Mouse (Mus musculus): ENCODE results near the gene Mamstr. TPM values are rescaled to one million over a fixed set of nuclear protein-coding genes. Genes with fewer than 3 reads are reported as not detected.

Gene Mamstr
- 10 to 100 TPM in 1 of 2 experiments, 1 to 10 TPM in 1; 8.8 to 11.7 TPM for total RNA-seq (2021)

DNA sequence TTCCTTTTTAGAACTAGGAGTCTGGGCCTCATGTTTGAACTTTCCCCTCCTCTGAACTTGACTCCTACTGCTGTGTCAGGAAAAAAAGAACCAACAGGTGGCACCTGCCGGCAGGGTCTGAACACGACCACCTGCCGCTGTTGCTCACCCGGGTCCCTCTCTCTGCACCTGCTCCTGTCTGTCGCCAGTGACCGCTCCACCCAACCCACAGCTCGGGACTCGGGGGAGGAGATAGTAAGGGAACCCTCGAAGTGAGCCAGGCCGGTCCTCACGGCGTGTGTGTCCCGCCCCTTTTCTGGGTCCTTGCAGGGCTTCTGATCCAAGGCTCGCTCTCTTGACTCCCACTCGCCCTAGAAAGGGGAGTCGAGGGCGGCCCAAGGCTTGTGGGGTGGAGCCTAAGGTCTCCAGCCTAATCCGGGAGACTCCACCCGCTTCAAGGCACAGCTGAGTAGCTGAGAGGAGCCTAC lies at the start of gene Mamstr:
Gene Mamstr (plus strand): TSS at position 417 of the 467 bp plus-strand sequence.
- DNase-seq, result no peak

DNA sequence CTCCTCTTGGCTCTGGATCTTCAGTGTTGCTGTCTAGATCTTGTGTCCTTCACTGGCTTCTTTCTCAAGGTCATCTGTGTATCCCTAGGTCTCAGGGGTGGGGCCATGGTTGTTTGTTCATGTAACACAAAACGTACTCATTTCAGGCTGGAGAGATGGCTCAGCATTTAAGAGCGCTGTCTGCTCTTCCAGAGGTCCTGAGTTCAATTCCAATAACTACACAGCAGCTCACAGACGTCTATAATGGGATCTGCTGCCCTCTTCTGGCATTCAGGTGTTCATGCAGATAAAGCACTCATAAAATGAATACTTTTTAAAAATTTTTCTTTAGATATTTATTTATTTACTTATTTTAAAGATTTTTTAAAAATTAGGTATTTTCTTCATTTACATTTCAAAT lies 48.9 kb upstream of the Mamstr start:
- no peak for DNase-seq

- DNase-seq, result no peak
Observed at GRCm38 (mm10) chr7:45591880-45592279, 47.9 kb upstream of the Mamstr start.

DNA sequence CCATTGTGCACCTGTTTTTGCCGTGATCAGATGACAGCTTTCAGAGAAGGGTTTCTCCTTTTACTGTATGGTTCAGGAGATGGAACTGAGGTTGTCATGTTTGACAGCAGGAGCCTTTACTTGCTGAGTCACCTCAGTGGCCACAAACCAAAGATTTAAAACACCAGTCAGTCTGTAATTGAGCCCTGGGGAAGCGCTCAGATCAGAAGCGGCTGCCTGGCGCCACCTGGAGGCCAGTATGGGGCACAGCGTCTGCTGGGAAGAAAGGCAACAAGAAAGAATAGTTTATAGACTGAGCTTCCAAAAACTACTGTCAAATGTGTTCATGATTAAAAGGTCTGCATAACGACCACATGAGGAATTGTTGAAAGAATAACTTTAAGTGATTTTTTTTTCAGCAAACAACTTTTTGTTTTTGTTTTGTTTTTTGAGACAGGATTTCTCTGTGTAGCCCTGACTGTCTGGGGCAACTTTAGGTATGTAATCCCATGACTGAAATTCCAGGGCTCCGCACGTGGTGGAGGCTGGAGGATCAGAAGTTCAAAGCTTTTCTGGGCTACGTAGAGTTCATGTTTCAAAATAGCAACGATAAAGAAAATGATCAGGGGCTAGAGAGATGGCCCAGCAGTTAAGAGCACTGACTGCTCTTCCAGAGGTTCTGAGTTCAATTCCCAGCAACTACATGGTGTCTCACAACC lies 46.5 kb upstream of the Mamstr start:
- DNase-seq, result peak; percentile 82

GRCm38 (mm10) chr7:45595176-45595575 lies 44.6 kb upstream of the Mamstr start:
- DNase-seq, result no peak

DNA sequence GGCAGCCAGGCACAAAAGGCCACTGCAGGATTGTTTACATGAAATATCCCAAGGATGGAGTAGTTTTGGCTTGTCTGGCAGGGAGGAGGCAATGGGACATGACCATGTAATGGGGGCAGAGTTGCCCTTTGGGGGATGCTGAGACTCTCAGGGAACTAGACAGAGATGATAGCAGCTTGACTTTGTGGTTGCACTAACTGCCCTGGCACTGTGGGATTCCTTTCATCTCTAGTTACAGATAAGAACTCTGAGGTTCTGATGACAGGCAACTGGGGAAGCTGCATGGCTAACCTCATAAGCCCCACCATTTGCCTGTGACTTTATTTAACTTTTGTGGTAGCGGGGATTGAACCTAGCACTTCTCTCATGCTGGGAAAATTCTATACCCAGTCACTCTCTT lies 43.7 kb upstream of the Mamstr start:
- no peak for DNase-seq

DNA sequence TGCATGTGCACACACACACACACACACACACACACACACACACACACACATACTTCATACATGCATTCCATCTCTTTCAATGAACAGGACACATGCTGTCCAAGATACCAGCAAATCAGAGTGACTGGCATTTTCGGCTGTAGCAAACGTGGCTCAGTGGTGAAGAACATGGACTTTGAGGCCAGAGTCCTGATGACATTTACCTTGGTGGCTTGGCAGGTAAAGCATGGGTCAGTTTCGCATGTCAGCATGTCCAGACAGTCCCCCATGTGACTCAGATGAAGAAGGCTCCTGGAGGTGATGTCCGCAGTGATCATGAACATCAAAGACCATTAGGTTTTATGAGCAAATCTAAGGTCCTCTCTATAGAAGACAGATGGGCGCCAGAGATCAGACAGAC lies 42.8 kb upstream of the Mamstr start:
- no peak for DNase-seq

DNA sequence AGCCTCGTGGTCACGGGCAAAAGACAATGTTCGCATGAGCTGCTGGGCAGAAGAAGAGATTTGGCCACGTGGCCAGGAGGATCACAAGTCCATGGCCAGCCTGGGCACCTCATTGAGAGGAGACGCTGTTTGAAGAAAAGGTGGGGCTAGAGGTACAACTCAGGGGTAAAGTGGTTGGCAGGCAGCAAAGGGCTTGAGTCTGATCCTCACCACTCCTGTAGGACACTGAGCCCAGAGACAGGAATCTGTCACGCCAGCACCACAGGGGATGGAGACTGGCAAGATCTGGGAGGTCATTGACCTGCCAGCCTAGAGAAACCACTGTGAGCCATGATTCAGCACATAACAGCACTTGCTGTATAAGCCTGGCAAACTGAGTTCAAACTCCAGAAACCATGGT lies 42.2 kb upstream of the Mamstr start:
- no peak for DNase-seq

- DNase-seq, result no peak
Observed at GRCm38 (mm10) chr7:45598960-45599879, 40.6 kb upstream of the Mamstr start.

GRCm38 (mm10) chr7:45605704-45606289 lies 34.0 kb upstream of the Mamstr start:
- no peak for DNase-seq

- no peak for DNase-seq
Observed at GRCm38 (mm10) chr7:45609511-45609910, 30.3 kb upstream of the Mamstr start.

DNA sequence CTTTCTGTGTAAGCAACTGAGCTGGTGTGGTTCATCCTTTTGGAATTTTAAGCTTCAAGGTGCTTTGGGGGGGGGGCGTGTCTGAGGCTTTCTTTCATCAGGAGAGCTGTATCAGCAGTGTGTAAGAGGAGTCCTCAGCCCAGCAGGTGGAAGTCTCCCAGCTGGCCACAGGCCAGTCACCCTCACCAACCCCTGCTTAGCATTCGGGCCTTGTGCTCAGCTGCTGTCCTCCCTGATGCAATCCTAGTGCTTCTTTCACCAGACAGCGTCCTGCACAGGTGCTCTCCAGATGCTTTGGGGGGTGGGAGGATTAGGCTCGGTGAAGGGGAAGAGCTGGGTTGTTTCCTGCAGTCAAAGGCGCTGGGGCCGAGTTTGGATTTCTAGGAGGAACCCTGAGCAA lies 23.5 kb upstream of the Mamstr start:
- DNase-seq, result peak; percentile 55

DNA sequence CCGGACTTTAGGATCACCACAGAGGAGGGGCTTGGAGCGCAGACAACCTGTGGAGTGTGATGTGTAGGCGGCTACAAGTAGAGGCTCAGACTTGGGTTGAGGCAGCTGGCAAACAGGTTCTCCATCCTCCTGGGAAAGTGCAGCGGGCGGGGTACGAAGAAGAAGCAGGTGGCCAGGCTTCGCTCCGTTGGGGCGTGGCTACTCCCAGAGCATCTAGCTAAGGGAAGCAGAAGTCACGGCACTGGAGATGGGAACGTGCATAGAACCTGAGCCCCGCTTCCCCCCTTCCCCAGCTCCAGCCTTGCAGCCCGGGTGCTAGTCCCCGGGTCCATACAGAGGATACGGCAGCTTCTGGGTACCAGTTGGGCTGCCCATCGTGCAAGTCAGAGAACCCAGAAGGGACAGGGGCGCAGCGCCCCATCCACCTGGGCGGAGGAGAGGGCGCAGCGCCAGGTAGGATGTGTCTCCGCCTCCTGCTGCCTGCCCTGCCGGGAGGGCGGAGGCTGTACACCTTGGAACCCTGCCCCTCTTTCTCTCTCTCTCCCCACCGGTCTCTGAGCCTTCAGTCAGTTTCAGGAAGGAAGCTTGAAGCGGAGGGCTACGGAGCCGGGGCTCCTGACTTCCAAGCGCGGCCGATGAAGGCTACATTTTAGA lies 22.6 kb upstream of the Mamstr start, which contains the start of gene Fut1:
Gene Fut1 (plus strand): TSS at position 248 of the 654 bp plus-strand sequence.
- no peak for DNase-seq

GRCm38 (mm10) chr7:45618316-45618715 lies 21.5 kb upstream of the Mamstr start:
- DNase-seq, result no peak

DNA sequence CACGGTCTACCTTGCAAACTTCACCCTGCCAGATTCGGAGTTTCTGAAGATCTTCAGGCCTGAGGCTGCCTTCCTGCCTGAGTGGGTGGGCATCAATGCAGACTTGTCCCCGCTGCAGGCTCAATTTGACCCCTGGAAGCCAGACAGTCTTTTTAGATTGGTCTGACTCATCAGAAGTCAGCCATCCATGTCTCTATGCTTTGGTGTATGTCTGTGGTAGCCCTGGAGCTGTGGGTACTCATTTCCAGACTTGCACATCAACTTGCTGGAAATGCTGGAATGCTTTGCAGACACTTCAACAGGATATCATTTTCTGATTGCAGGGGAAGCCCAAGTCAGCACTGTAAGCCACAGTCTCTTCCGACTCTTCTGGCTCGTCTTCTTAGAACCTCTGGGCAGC lies 20.2 kb upstream of the Mamstr start:
- DNase-seq, result no peak

DNA sequence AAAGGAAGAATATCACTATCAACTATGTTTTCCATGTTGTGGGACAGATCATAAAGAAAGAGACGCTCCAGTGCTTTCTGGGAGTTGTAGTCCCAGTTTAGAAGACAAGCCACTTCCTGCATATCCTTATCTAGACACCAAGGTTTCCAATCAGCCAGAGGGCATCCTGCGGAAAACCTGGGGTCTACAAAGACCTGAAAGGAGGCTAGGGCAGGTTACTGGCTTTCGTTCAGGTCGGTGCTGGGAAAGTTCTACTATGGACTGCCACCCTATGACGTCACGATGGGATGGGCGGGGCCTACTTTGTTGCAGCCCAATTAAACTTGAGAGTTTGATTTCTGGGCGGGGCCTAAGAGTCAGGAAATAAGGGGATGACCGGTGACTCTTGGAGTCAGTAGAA lies 18.3 kb upstream of the Mamstr start, which contains the start of gene Izumo1:
Gene Izumo1 (plus strand): TSS at position 369 of the 400 bp plus-strand sequence.
- DNase-seq, result peak; percentile 71

DNA sequence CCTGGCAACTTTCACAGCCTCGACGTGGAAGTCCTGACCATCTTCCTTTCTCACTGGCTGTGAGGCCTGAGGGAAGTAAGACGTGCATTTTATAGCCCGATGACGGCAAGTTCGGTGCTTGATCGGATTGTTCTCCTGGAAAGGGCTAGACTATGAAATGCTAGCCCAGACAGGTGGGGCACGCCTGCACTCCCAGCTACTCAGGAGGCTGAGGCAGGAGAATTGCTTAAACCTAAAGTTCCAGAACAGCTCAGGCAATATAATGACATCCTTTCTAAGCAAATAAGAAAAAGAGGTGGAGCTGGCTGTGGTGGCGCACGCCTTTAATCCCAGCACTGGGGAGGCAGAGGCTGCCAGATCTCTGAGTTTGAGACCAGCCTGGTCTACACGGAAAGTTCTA lies 16.3 kb upstream of the Mamstr start:
- DNase-seq, result no peak

DNA sequence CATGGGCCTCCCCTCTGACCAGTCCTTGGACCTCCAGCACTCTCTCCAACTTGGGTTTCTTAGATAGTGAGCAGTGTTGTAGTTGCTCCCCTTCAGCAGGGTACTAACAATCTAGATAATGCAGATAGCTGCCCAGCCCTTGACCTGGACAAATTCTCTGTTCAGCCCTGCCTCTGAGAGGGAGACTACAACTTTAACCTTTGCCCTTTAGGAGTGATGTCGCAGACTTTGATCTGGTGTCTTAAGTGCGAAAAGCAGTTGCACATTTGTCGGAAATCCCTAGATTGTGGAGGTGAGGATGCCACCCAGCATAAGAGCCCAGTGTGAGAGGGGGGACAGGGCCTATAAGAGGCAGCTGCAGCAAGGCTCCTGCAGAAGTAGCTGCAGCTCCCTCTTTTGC lies 15.1 kb upstream of the Mamstr start:
- DNase-seq, result no peak

GRCm38 (mm10) chr7:45625481-45625880 lies 14.3 kb upstream of the Mamstr start:
- DNase-seq, result no peak

GRCm38 (mm10) chr7:45626571-45627076 lies 13.2 kb upstream of the Mamstr start:
- no peak for DNase-seq

DNA sequence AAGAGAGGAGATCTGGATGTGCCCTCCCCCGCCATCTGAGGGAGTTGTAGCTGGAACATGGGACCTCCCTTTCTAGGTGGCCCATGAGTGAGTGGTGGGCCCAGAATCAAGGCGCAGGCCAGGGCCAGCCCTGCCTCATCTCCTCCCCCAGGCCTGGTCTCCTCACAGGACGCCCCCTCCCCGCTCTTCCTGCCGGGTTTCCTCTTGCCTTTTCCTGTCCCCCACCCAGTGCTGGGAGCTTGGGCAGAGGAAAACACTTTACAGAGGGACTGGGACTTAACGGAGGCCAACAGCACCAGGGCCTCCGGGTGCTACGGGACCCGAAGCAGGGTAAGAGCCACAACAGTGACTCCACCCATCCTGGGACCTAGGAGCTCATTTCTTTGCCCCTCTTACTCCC lies 12.5 kb upstream of the Mamstr start, which contains the start of gene Rasip1:
Gene Rasip1 (plus strand): TSS at position 228 of the 400 bp plus-strand sequence.
- DNase-seq, result peak; percentile 67
